Mouse (Mus musculus): ENCODE results near the gene Ttc21a. TPM values are rescaled to one million over a fixed set of nuclear protein-coding genes. Genes with fewer than 3 reads are reported as not detected.

Ttc21a gene
- polyA plus RNA-seq (2015; fragmentation: Nextera tagmentation; extraction: Ambion mirVana) = 1.3 and 2.1 TPM in 2 replicates

- peak within 1 kb of the TSS; percentile 31 for H3K27ac ChIP-seq (ENCODE audit: low read length)
- H3K9ac ChIP-seq (ENCODE audit: low read length) = peak within 1 kb of the TSS; percentile 83
- peak within 1 kb of the TSS; percentile 86 for H3K4me2 ChIP-seq (ENCODE audit: low read depth, low read length)
- no peaks in the 10 kb centered on the region for H3K9me3 ChIP-seq (ENCODE audit: control insufficient read depth, low read length)
- H3K27me3 ChIP-seq (ENCODE audit: control insufficient read depth, insufficient read depth, low read depth, low read length) = no peaks in the 10 kb centered on the region
- ATAC-seq (ENCODE audit: low read depth) = peak; percentile 97
- H3K4me3 ChIP-seq (ENCODE audit: low read length) = peak within 1 kb of the TSS; percentile 65
- peaks cover 7% of the 10 kb centered on the region for H3K4me1 ChIP-seq (replicated peaks; ENCODE audit: control insufficient read depth, insufficient read depth, low read length)
- peaks cover 2% of the 10 kb centered on the region; the same call in 1 of the 2 replicates for H3K36me3 ChIP-seq (ENCODE audit: control insufficient read depth, insufficient read depth, low read length)
- 1% methylated on average over 40 of the region's 40 CpGs for WGBS
These were observed at the start of gene Ttc21a, which contains the start of gene Gorasp1 for GRCm38 (mm10) chr9:119937005-119937773. Gene Ttc21a, plus strand, starts transcription at chr9:119937606. Gene Gorasp1, minus strand, starts transcription at chr9:119937565.

GRCm38 (mm10) chr9:119888843-119889246, 48.6 kb upstream of the Ttc21a start:
- H3K27ac ChIP-seq (ENCODE audit: low read length) = no peak overlapping the region

GRCm38 (mm10) chr9:119889446-119889845, 48.0 kb upstream of the Ttc21a start:
- Histone ChIP-seq H3K9ac (ENCODE audit: low read length) (no peak overlapping the region), H3K27ac (ENCODE audit: low read length) (no peak overlapping the region), H3K4me1 (replicated peaks; ENCODE audit: control insufficient read depth, insufficient read depth, low read length) (peaks cover 3% of the 10 kb centered on the region; the same call in 1 of the 2 replicates), H3K4me3 (ENCODE audit: low read length) (no peak overlapping the region), H3K4me2 (ENCODE audit: low read depth, low read length) (no peak overlapping the region), H3K9me3 (ENCODE audit: control insufficient read depth, low read length) (no peaks in the 10 kb centered on the region), H3K36me3 (ENCODE audit: control insufficient read depth, insufficient read depth, low read length) (no peaks in the 10 kb centered on the region), H3K27me3 (ENCODE audit: control insufficient read depth, insufficient read depth, low read depth, low read length) (no peaks in the 10 kb centered on the region)
- 84% methylated on average over 9 of the region's 9 CpGs for WGBS
- ATAC-seq (ENCODE audit: low read depth) = no peak

More at GRCm38 (mm10) chr9:119888843-119889246, 48.6 kb upstream of the Ttc21a start:
- Histone ChIP-seq H3K4me2 (ENCODE audit: low read depth, low read length) (no peak overlapping the region), H3K9me3 (ENCODE audit: control insufficient read depth, low read length) (no peaks in the 10 kb centered on the region), H3K9ac (ENCODE audit: low read length) (no peak overlapping the region), H3K4me3 (ENCODE audit: low read length) (no peak overlapping the region), H3K27me3 (ENCODE audit: control insufficient read depth, insufficient read depth, low read depth, low read length) (no peaks in the 10 kb centered on the region), H3K4me1 (replicated peaks; ENCODE audit: control insufficient read depth, insufficient read depth, low read length) (no peaks in the 10 kb centered on the region), H3K36me3 (ENCODE audit: control insufficient read depth, insufficient read depth, low read length) (no peaks in the 10 kb centered on the region)
- WGBS = 67% methylated on average over 2 of the region's 2 CpGs
- no peak for ATAC-seq (ENCODE audit: low read depth)

- 45% methylated on average over 2 of the region's 2 CpGs for WGBS
- H3K9ac ChIP-seq (ENCODE audit: low read length) = no peak overlapping the region
- peaks cover 6% of the 10 kb centered on the region for H3K4me1 ChIP-seq (replicated peaks; ENCODE audit: control insufficient read depth, insufficient read depth, low read length)
- no peaks in the 10 kb centered on the region for H3K9me3 ChIP-seq (ENCODE audit: control insufficient read depth, low read length)
- no peak for ATAC-seq (ENCODE audit: low read depth)
- no peak overlapping the region for H3K27ac ChIP-seq (ENCODE audit: low read length)
- H3K4me3 ChIP-seq (ENCODE audit: low read length) = no peak overlapping the region
- H3K27me3 ChIP-seq (ENCODE audit: control insufficient read depth, insufficient read depth, low read depth, low read length) = no peaks in the 10 kb centered on the region
- no peak overlapping the region for H3K4me2 ChIP-seq (ENCODE audit: low read depth, low read length)
- no peaks in the 10 kb centered on the region for H3K36me3 ChIP-seq (ENCODE audit: control insufficient read depth, insufficient read depth, low read length)
These were observed 46.7 kb upstream of the Ttc21a start for GRCm38 (mm10) chr9:119890692-119891091.

GRCm38 (mm10) chr9:119893881-119894280, 43.5 kb upstream of the Ttc21a start:
- H3K9ac ChIP-seq (ENCODE audit: low read length) = peak overlapping the region; percentile 89; the same call in 1 of the 2 replicates
- H3K36me3 ChIP-seq (ENCODE audit: control insufficient read depth, insufficient read depth, low read length) = no peaks in the 10 kb centered on the region
- no peak overlapping the region for H3K27ac ChIP-seq (ENCODE audit: low read length)
- no peak for ATAC-seq (ENCODE audit: low read depth)
- no peak overlapping the region; the same call in 1 of the 2 replicates for H3K4me3 ChIP-seq (ENCODE audit: low read length)
- peak overlapping the region; percentile 70 for H3K4me2 ChIP-seq (ENCODE audit: low read depth, low read length)
- H3K4me1 ChIP-seq (replicated peaks; ENCODE audit: control insufficient read depth, insufficient read depth, low read length) = peaks cover 14% of the 10 kb centered on the region
- no peaks in the 10 kb centered on the region for H3K9me3 ChIP-seq (ENCODE audit: control insufficient read depth, low read length)
- WGBS = 91% methylated on average over 5 of the region's 5 CpGs
- H3K27me3 ChIP-seq (ENCODE audit: control insufficient read depth, insufficient read depth, low read depth, low read length) = no peaks in the 10 kb centered on the region

GRCm38 (mm10) chr9:119894339-119895009, 42.9 kb upstream of the Ttc21a start, which contains the start of gene Wdr48:
Gene Wdr48, plus strand, starts transcription at chr9:119894878.
- H3K36me3 ChIP-seq (ENCODE audit: control insufficient read depth, insufficient read depth, low read length) = no peaks in the 10 kb centered on the region
- peak; percentile 100 for ATAC-seq (ENCODE audit: low read depth)
- peak within 1 kb of the TSS; percentile 80 for H3K27ac ChIP-seq (ENCODE audit: low read length)
- no peaks in the 10 kb centered on the region for H3K9me3 ChIP-seq (ENCODE audit: control insufficient read depth, low read length)
- no peaks in the 10 kb centered on the region for H3K27me3 ChIP-seq (ENCODE audit: control insufficient read depth, insufficient read depth, low read depth, low read length)
- peak within 1 kb of the TSS; percentile 93 for H3K4me2 ChIP-seq (ENCODE audit: low read depth, low read length)
- peaks cover 14% of the 10 kb centered on the region for H3K4me1 ChIP-seq (replicated peaks; ENCODE audit: control insufficient read depth, insufficient read depth, low read length)
- H3K9ac ChIP-seq (ENCODE audit: low read length) = peak within 1 kb of the TSS; percentile 89
- peak within 1 kb of the TSS; percentile 97 for H3K4me3 ChIP-seq (ENCODE audit: low read length)
- WGBS = 2% methylated on average over 34 of the region's 34 CpGs

GRCm38 (mm10) chr9:119895040-119895721, 42.2 kb upstream of the Ttc21a start:
- peaks cover 2% of the 10 kb centered on the region for H3K36me3 ChIP-seq (ENCODE audit: control insufficient read depth, insufficient read depth, low read length)
- no peaks in the 10 kb centered on the region for H3K27me3 ChIP-seq (ENCODE audit: control insufficient read depth, insufficient read depth, low read depth, low read length)
- peak overlapping the region; percentile 80 for H3K27ac ChIP-seq (ENCODE audit: low read length)
- H3K9me3 ChIP-seq (ENCODE audit: control insufficient read depth, low read length) = no peaks in the 10 kb centered on the region
- peak overlapping the region; percentile 93 for H3K4me2 ChIP-seq (ENCODE audit: low read depth, low read length)
- peak overlapping the region; percentile 97 for H3K4me3 ChIP-seq (ENCODE audit: low read length)
- peak; percentile 81 for ATAC-seq (ENCODE audit: low read depth)
- WGBS = under 1% methylated on average over 53 of the region's 71 CpGs
- H3K4me1 ChIP-seq (replicated peaks; ENCODE audit: control insufficient read depth, insufficient read depth, low read length) = peaks cover 14% of the 10 kb centered on the region
- H3K9ac ChIP-seq (ENCODE audit: low read length) = peak overlapping the region; percentile 89

- H3K9ac ChIP-seq (ENCODE audit: low read length) = no peak overlapping the region
- H3K4me3 ChIP-seq (ENCODE audit: low read length) = no peak overlapping the region
- ATAC-seq (ENCODE audit: low read depth) = no peak
- WGBS = 96% methylated on average over 2 of the region's 2 CpGs
- H3K4me1 ChIP-seq (replicated peaks; ENCODE audit: control insufficient read depth, insufficient read depth, low read length) = peaks cover 11% of the 10 kb centered on the region
- H3K36me3 ChIP-seq (ENCODE audit: control insufficient read depth, insufficient read depth, low read length) = peaks cover 9% of the 10 kb centered on the region
- H3K27ac ChIP-seq (ENCODE audit: low read length) = no peak overlapping the region
- no peaks in the 10 kb centered on the region for H3K27me3 ChIP-seq (ENCODE audit: control insufficient read depth, insufficient read depth, low read depth, low read length)
- no peaks in the 10 kb centered on the region for H3K9me3 ChIP-seq (ENCODE audit: control insufficient read depth, low read length)
- H3K4me2 ChIP-seq (ENCODE audit: low read depth, low read length) = no peak overlapping the region
These were observed 38.0 kb upstream of the Ttc21a start for GRCm38 (mm10) chr9:119899446-119899845.
